Mouse (Mus musculus): ENCODE data around the gene Arf3.
A peak's percentile ranks its signal among the peaks of the same experiment; 100 is the strongest.
"Not testable (repeated sequence)": the region's sequence is repeated elsewhere in the genome, so short reads cannot be mapped to it uniquely, and the experiment has no call there.

Arf3 gene

DNA sequence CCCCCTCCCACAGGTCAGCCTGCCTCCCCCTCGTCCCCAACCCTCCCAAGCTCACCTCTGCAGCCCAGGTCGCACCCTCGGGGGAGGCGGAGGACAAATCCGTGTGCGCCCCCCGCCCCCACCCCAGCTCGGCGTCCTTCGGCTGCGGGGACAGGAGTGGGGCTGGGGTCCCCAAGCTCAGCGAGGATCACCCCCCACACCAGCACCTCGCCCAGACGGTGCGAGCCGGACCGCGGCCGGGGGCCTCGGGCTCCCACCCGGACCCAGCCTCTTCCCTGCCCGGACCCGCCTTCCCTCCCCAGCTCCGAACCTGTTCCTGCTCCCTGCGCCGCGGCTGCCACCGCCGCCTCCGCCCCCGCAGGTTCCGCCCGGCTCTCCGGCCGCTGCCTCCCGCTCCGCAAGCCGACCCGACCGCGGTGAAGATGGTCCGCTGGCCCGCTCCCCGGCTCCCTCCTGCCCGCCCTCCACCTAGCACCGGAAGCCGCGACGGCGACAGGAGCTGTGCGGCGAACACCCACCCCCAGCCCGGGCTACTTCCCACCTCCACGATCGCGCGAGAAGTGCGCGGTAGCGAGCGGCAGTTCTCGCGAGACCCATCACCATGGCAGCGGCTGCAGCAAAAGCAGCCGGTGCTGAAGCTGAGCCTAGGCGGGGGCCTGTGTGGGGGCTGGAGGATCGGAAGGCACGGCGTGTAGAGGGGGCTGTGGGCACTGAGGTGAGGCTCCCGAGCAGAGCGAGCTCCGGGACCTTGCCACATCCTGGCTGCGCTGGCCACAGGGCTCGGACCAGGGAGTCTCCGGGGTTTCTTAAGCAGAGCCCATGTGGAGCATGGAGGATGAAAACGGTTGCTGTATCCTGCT, at the start of gene Arf3:
Gene Arf3, minus strand, starts transcription at position 545 of the 860 bp plus-strand sequence.
- peak; percentile 96 to 97 for DNase-seq

DNA sequence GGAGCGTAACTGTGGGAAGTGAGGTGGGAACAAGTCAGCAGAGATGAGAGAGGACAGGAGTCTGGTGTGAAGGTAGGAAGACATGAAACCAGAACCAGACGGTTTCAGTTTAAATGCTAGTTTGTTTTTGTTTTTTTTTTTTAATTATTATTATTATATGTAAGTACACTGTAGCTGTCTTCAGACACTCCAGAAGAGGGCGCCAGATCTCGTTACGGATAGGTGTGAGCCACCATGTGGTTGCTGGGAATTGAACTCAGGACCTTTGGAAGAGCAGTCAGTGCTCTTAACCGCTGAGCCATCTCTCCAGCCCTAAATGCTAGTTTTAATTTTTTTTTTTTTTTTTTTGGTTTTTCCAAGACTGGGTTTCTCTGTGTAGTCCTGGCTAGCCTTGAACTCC, 47.2 kb upstream of the Arf3 start:
- DNase-seq, result not testable (repeated sequence)

GRCm38 (mm10) chr15:98809390-98809789, 46.4 kb upstream of the Arf3 start, which contains the start of gene Ddn:
Gene Ddn, minus strand, starts transcription at chr15:98809490.
- DNase-seq, result no peak

DNA sequence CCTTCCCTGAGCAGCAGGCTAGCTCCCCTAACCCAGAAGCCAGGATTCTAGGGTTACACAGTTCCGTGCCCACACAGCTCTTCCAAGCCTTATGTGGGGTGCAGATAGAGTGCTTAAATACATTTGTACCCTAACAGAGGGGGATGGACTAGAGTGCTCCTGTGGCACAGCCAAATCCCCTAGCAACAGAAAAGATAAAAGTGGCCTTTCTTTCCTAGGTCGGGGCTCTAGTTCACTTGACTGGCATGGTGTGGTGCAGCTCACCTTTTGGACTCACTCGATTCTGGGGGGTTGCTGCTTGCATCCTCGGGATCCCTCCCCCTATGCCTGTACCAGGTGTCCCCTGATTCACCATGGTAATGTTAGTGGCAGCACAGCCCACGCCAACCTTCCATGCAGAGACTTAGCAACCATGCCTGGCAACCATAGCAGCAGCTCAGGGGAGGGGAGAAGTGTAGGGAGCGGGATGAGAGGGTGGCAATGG, 45.7 kb upstream of the Arf3 start:
- DNase-seq, result no peak

- peak; percentile 53 to 77 for DNase-seq
Observed at GRCm38 (mm10) chr15:98807895-98808650, 45.1 kb upstream of the Arf3 start.

DNA sequence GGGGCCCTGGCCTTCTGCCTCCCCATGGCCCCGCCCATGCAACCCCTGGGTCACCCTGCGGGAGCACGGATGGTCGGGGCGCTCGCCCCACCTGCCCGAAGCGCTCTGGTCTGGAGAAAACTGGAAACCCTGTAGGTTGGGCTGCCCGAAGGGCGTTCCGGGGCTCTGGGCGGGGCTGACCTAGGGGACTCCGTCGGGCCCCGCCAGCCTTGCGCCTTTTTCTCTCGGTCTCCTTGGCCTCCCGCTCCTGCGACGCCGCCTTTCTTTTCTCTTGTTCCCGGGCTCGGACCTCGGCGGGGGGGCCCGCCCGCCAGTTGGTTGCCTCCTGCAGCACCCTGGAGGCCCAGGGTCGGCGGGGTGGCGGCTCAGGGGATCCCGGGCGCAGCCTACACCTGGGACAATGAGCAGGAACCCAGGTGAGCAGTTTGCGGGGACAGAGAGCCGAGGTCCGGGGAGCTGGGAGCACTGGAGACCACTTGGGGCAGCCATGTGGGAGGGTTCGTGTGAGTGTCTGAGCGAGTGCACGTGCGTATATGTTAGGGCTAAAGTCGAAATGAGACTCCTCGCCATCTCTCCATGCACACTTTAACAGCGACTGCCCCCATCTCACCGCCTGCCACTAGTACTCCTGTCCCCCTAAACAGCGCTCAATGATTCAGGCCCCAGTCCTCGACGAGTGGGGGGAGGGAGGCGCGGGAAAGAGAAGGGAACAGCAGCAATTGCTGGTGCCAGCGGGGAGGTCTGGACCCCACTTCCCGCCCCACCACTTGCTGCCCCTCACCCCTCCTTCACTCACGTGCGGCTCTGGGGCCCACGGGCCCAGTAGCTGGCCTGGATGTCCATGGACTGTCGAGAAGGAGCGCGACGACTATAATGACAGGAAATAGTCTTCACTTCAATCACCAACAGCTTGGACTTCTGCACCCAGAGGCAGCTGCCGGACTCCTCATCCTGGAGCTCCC, 44.1 kb upstream of the Arf3 start:
- peak; percentile 19 to 31 for DNase-seq

DNA sequence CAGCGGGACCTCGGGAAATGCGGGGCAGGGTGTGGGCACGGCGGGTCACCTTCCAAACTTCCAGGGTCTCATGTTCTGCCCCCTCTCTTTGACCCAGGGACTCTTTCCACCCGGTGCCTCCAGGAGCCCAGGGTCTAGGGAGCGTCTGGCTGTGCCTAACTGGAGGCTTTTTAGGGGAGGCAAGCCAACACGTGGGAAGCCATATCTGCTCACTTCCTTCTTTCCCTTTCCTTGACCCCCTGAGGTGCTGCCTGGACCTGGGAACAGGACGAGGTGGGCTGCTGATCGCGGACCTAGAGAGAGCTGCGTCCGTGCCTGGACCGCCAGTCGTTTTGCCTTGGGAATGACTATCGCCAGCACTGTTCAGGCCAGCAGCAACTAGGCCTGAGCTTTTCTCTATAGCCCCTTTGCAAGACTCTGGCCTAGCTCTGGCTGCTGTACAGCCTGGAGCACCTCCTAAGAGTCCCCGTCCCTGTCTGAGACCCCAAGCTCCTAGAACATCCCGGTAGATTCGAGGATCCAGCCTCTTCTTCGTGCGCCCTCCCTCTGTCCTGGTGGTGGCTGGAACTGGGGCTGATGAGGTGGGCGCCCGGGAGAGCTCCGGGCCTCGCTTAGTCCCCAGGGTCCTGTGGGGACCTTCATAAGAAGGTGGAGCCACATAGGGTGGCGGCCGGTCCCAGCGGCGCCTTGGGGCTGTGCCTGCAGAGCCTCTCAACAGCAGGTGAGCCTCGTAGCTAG, 43.2 kb upstream of the Arf3 start:
- DNase-seq, result no peak

DNA sequence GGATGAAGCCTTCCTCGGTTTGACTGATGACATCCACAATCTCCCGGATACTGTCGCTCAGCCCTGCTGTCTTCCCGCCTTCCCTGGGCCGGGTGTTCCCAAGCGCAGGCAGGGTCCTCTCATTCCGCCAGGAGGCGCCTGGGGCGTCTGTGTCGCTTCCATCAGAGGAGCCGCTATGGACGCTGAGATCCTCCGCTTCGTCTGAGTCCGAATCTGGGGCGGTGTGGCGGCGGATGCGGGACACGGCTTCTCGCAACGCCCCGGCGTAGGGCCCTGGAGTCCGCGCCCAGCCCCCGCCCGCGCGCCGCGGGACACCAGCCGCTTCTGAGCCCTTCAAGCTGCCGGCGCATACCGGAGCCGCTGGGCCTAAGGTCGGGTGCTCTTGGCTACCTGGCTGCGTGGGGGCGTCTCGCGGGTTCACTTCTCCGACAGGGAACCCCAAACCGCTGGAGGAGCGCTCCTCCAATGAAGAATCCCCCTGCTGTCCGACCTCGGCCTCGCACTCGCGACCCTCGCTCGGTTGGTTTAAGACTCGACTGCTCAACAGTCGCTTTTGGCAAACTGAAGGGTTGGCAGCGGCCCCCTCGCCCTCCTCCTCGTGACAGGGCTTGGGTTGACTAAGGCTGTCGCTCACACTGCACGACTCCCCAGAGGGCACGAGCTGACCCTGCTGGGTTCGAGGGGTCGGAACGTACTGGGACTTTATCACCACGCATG, 42.5 kb upstream of the Arf3 start:
- DNase-seq, result peak; percentile 76 to 81

DNA sequence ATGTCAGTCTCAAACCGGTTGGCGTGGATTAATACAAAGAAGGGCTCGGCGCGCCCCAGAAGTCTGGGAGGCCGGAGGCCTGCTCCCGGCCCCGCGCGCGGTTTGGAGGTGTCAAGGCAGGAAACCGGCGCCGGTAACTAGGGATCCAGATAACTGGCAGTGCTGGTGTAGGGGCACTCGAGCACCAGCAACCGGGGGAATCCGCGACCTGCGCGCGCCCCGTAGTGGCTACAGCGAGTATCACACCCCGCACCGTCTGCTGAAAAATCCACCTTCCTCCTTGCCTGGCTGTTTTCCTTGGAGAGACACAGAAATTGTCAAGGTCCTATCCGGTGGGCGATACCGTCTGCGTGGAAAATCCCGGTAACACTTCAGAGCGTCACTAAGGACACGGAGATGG, 41.0 kb upstream of the Arf3 start:
- DNase-seq, result peak; percentile 95 to 96

DNA sequence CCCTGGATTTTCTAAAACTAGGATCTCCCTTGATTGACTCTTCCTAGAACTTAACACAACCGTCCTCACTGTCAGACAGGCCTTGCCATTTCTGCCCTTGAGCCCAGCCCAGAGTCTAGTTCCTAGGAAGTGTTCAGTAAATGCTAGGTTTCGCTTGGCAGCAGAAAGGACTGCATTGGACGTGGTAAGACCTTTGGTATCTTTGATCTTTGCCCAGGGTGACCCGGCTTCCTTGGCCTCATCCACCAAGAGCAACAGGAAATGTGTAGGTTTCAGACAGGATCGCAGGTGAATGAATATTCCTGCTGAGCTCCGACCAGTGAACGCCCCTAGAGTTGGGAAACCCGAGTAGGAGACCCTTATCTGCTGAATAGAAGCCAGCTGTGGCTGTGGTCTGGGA, 39.9 kb upstream of the Arf3 start:
- DNase-seq, result no peak

- peak; percentile 89 to 94 for DNase-seq
Observed at GRCm38 (mm10) chr15:98799396-98799795, 36.4 kb upstream of the Arf3 start.

- no peak for DNase-seq
Observed at GRCm38 (mm10) chr15:98798903-98799302, 35.9 kb upstream of the Arf3 start.

- DNase-seq, result no peak
Observed at GRCm38 (mm10) chr15:98797835-98798492, 35.0 kb upstream of the Arf3 start.

- no peak for DNase-seq
Observed at GRCm38 (mm10) chr15:98796803-98797595, 34.0 kb upstream of the Arf3 start.

GRCm38 (mm10) chr15:98793141-98793698, 30.2 kb upstream of the Arf3 start:
- no peak for DNase-seq

GRCm38 (mm10) chr15:98792233-98793020, 29.4 kb upstream of the Arf3 start:
- no peak for DNase-seq

DNA sequence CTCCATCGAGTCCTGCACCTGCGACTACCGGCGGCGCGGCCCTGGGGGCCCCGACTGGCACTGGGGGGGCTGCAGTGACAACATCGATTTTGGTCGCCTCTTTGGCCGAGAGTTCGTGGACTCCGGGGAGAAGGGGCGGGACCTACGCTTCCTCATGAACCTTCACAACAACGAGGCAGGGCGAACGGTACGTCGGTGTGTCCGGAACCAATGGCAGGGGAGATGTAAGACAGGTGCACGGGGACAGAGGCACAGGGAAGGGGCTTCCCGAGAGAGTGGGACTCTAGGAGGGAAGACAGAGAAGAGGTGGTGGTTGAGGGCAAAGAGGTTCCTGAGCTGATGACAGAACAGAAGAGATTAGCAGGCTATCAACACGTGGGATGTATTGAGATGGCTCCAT, 28.8 kb upstream of the Arf3 start:
- DNase-seq, result no peak

DNA sequence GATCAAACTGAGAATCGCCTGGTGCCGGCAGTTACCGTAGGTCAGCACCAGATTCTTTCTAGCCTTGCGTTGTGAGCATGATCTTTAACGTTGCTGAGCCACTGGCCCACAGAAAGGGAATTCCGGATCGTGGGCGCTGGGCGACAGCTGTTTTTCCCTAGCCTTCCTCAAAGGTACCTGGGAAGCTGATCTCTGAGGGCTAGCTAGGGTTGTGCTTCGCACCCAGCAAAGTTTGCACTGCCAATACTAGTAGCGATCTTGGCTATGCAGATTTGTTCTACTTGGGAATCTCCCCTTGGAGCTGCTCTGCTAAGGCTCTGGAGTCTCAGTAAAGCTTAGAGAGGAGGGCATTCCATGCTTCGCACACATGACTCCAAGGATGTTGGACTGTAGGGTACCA, 28.2 kb upstream of the Arf3 start:
- DNase-seq, result no peak

DNA sequence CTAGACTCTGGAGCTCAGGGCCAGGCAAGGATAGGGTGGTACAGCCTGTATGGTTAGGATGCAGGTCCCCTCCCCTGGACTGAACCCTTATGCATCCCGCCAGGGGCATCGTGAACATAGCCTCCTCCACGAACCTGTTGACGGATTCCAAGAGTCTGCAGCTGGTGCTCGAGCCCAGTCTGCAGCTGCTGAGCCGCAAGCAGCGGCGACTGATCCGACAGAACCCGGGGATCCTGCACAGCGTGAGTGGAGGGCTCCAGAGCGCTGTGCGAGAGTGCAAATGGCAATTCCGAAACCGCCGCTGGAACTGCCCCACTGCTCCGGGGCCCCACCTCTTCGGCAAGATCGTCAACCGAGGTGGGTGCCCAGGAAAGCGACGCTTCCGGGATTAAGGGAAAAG, 27.7 kb upstream of the Arf3 start:
- no peak for DNase-seq
